Mouse (Mus musculus) urinary bladder, postnatal 10 days (tissue): ENCODE results near the gene H2al1h.
"Not testable (repeated sequence)": the region's sequence is repeated elsewhere in the genome, so short reads cannot be mapped to it uniquely, and the experiment has no call there.

Source experiments
- DNase-seq: peaks from one replicate; pipeline ENCODE4 v3.0.0; 2022; ENCODE audit warnings: low spot score

Gene H2al1h

DNA sequence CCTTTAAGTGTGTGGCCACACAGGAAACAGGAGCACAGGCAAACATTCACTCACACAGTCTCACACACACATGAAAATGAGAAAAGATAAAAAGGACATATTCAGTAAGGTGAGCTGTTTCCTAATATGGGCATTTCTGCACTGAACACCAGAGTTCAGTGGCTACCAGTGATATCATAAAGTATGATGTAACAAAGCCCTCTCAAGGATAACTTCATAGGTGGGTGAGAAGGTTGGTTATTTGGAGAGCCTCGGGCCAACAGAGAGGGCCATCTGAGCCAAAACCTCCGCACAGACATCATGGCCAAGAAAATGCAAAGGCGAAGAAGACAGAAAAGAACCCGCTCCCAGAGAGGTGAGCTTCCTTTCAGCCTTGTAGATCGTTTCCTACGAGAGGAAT, at the start of gene H2al1h:
H2al1h (plus strand) TSS at position 301 of the 400 bp plus-strand sequence.
- not testable (repeated sequence) for DNase-seq

DNA sequence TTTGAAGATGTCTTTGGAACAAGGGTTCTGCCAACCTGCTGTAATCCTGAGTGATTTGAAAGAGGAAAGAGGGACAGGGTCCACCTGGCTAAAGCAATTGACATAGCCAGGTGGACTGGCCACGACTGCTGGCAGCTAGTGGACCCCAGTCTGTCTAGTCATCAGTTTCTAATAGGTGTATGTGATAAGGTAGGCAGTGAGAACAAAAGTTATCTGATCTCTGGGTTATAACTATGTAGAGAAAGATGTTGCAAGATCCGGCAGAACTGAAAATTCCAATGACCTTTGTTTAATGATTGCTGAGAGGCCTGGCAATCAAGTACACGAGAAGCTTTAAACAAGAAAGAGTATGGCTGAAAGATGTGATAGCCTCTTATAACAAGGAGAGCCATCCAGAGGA, 48.1 kb upstream of the H2al1h start:
- no peak for DNase-seq

DNA sequence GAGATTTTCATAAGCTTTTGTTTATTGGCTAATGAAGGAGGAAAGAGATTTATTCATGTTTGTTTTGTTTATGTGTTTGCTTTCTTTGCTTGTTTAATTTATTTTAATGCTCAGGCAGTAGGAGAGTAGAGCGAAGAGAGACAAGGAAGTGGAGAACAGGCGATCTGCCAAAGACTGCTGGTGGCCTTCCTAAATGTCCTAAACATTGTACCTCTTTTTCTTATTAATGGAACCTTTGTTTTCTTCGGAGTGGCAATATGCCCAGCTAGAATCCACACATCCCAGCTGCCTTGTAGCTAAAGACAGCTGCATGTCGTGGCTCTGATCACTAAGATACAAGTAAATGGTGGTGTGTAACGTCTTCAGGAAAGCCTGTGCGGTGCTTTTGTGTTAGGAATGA, 44.2 kb upstream of the H2al1h start:
- no peak for DNase-seq

DNA sequence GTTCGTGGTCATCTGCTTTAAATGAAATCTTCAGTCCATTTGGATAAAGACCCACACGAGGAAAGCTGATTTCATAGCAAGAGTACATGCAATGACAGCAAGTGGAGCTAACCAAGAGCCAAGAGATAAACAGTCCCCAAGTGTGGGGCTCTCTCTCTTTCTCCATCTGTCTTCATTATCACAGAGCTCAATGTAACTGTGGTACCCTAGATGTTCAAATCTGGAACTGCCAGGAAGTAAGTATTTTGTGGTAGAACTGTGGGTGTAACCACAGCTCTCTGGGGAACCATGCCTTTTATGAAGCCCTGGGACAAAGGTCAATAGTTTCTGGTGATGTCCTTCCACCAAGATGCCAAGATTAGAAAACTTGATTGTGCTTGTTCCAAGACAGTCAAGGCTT, 40.6 kb upstream of the H2al1h start:
- DNase-seq, result no peak

DNA sequence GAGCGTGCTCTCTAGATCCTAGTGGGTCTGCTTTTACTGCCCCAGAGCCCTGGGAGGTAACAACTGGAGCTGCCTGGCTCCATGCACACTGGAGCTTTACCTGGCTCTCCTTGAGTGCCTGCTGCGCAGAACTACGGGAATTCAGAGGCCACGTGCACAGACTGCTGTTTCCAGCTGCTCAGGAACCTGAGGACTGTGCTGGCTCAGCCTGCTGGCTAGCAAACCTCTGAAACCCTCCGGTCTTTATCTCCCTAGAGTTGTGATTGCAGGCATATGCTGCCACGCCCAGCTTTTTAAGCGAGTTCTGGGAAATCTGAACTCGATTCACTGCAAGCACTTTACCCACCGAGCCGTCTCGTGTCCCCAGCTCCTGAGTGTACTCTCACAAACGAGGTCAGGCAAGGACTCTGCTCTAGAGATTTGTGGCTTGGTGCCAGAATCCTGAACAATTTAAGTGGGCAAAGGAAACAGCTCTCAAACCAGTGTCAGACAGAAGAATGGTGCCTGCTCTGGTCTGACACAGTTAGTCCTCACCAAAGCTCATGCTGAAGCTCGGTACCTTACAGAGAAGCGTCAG, 32.9 kb upstream of the H2al1h start:
- no peak for DNase-seq

DNA sequence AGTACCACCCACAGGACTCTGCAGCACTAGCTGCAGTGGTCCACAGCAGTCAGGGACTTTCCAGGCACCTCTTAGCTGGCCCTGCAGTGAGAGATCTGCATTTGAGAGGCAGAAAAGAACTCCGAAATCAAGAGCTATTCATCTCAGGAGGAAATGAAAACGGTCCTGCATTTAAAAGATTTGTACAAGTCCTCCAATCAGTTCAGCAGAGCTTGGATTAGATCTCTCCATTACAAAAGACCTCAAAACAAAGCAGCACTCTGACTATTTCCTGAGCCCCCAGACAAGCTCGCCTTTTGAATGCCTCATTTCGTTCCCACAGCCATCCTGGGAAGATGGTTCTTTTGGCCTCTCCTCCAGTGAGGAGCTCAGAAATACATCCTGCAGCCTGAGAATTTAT, 32.0 kb upstream of the H2al1h start:
- DNase-seq, result no peak

DNA sequence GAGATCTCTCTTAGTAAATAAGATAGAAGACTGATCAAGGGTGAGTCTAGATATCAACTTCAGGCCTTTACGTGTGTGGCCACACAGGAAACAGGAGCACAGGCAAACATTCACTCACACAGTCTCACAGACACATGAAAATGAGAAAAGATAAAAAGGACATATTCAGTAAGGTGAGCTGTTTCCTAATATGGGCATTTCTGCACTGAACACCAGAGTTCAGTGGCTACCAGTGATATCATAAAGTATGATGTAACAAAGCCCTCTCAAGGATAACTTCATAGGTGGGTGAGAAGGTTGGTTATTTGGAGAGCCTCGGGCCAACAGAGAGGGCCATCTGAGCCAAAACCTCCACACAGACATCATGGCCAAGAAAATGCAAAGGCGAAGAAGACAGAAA, 22.3 kb upstream of the H2al1h start, which contains the start of gene H2al1a:
H2al1a (plus strand) TSS at position 301 of the 400 bp plus-strand sequence.
- DNase-seq, result not testable (repeated sequence)

DNA sequence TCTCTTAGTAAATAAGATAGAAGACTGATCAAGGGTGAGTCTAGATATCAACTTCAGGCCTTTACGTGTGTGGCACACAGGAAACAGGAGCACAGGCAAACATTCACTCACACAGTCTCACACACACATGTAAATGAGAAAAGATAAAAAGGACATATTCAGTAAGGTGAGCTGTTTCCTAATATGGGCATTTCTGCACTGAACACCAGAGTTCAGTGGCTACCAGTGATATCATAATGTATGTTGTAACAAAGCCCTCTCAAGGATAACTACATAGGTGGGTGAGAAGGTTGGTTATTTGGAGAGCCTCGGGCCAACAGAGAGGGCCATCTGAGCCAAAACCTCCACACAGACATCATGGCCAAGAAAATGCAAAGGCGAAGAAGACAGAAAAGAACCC, 19.2 kb upstream of the H2al1h start, which contains the start of gene H2al1b:
H2al1b (plus strand) TSS at position 301 of the 400 bp plus-strand sequence.
- not testable (repeated sequence) for DNase-seq

DNA sequence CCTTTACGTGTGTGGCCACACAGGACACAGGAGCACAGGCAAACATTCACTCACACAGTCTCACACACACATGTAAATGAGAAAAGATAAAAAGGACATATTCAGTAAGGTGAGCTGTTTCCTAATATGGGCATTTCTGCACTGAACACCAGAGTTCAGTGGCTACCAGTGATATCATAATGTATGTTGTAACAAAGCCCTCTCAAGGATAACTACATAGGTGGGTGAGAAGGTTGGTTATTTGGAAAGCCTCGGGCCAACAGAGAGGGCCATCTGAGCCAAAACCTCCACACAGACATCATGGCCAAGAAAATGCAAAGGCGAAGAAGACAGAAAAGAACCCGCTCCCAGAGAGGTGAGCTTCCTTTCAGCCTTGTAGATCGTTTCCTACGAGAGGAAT, 15.9 kb upstream of the H2al1h start, which contains the start of gene H2al1c:
H2al1c (plus strand) TSS at position 301 of the 400 bp plus-strand sequence.
- not testable (repeated sequence) for DNase-seq

DNA sequence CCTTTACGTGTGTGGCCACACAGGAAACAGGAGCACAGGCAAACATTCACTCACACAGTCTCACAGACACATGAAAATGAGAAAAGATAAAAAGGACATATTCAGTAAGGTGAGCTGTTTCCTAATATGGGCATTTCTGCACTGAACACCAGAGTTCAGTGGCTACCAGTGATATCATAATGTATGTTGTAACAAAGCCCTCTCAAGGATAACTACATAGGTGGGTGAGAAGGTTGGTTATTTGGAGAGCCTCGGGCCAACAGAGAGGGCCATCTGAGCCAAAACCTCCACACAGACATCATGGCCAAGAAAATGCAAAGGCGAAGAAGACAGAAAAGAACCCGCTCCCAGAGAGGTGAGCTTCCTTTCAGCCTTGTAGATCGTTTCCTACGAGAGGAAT, 12.8 kb upstream of the H2al1h start, which contains the start of gene H2al1d:
H2al1d (plus strand) TSS at position 301 of the 400 bp plus-strand sequence.
- DNase-seq, result not testable (repeated sequence)

DNA sequence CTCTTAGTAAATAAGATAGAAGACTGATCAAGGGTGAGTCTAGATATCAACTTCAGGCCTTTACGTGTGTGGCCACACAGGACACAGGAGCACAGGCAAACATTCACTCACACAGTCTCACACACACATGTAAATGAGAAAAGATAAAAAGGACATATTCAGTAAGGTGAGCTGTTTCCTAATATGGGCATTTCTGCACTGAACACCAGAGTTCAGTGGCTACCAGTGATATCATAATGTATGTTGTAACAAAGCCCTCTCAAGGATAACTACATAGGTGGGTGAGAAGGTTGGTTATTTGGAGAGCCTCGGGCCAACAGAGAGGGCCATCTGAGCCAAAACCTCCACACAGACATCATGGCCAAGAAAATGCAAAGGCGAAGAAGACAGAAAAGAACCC, 9.7 kb upstream of the H2al1h start, which contains the start of gene H2al1e:
H2al1e (plus strand) TSS at position 301 of the 400 bp plus-strand sequence.
- not testable (repeated sequence) for DNase-seq

DNA sequence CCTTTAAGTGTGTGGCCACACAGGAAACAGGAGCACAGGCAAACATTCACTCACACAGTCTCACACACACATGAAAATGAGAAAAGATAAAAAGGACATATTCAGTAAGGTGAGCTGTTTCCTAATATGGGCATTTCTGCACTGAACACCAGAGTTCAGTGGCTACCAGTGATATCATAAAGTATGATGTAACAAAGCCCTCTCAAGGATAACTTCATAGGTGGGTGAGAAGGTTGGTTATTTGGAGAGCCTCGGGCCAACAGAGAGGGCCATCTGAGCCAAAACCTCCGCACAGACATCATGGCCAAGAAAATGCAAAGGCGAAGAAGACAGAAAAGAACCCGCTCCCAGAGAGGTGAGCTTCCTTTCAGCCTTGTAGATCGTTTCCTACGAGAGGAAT, 6.4 kb upstream of the H2al1h start, which contains the start of gene H2al1f:
H2al1f (plus strand) TSS at position 301 of the 400 bp plus-strand sequence.
- not testable (repeated sequence) for DNase-seq

DNA sequence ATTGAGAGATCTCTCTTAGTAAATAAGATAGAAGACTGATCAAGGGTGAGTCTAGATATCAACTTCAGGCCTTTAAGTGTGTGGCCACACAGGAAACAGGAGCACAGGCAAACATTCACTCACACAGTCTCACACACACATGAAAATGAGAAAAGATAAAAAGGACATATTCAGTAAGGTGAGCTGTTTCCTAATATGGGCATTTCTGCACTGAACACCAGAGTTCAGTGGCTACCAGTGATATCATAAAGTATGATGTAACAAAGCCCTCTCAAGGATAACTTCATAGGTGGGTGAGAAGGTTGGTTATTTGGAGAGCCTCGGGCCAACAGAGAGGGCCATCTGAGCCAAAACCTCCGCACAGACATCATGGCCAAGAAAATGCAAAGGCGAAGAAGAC, 3.3 kb upstream of the H2al1h start, which contains the start of gene H2al1g:
H2al1g (plus strand) TSS at position 301 of the 400 bp plus-strand sequence.
- not testable (repeated sequence) for DNase-seq

DNA sequence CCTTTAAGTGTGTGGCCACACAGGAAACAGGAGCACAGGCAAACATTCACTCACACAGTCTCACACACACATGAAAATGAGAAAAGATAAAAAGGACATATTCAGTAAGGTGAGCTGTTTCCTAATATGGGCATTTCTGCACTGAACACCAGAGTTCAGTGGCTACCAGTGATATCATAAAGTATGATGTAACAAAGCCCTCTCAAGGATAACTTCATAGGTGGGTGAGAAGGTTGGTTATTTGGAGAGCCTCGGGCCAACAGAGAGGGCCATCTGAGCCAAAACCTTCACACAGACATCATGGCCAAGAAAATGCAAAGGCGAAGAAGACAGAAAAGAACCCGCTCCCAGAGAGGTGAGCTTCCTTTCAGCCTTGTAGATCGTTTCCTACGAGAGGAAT, 3.1 kb downstream of the H2al1h start, which contains the start of gene H2al1i:
H2al1i (plus strand) TSS at position 301 of the 400 bp plus-strand sequence.
- DNase-seq, result not testable (repeated sequence)

DNA sequence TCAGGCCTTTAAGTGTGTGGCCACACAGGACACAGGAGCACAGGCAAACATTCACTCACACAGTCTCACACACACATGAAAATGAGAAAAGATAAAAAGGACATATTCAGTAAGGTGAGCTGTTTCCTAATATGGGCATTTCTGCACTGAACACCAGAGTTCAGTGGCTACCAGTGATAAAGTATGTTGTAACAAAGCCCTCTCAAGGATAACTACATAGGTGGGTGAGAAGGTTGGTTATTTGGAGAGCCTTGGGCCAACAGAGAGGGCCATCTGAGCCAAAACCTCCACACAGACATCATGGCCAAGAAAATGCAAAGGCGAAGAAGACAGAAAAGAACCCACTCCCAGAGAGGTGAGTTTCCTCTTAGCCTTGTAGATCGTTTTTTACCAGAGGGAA, 6.2 kb downstream of the H2al1h start, which contains the start of gene H2al1j:
H2al1j (plus strand) TSS at position 301 of the 400 bp plus-strand sequence.
- not testable (repeated sequence) for DNase-seq

DNA sequence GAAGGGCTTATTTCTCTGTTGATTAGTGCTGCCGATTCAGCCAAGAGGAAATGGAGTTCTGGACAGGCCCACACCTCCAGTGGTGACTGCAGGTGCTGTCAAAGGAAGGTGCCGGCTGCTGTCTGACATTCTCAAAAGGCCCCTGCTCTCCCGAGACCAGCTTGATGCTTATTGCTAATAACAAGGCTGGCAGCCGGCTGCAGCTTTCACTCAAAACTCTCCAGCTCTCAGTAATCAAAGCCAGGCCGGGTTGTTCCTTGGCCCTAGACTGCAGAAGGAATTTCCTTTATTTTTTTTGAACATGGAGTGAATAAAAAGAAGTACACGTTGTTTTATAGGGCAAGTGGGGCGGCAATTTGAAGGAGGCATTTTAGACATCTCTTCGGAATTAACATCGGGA, 24.5 kb downstream of the H2al1h start:
- no peak for DNase-seq

DNA sequence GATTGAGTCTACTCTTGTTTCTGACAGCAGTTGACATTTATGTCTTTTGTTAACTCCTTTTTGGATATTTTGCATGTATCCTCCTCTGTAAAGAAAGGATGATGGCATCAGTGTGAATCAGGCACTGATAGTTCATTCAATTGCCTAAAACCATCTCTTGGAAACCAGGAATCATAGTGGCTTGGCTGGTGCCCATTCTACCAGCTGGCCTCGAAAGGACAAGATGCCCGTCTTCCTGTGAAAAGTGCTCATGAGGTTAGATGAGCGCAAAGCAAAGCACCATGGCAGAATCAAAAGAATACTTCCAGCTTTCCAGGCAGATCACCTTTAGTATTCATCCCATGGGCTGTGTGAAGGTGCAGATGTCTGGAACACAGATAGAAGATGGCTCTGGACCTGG, 25.5 kb downstream of the H2al1h start:
- DNase-seq, result no peak

DNA sequence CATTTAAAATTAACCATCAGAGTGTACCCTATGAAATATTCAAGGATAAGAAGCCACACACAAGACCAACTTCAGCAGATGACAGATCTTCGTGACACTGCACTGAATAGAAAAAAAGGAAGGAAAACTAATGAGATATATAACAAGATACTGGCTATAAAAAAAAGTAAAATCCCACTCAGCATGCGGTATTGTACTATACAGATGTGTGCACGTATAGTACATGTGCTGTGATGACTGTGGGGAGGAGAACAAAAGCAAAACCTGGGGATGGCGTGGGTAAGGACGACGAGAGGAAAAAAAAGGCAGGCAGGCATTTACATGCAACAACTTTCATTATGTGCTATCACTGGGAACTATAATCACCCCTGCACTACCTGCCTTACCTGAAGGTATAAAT, 39.5 kb downstream of the H2al1h start:
- DNase-seq, result no peak

DNA sequence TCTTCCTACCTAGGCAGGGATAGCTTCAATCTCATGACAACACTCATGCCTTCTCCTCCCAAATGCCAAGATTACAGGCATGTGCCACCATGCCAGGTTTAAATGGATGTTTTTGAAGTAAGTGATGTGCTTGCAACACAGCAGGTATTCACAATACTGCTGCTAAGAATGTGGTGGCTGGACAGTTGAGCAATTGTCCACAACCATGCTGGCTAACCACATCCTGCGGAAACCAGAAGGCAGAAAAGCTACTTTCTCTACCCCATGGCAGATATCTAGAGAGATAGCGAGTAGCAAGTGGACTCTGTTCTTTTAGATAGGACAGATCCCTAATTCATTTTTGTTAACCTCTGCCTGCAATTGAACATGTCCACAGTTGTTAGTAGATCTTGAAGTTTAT, 40.0 kb downstream of the H2al1h start:
- no peak for DNase-seq

DNA sequence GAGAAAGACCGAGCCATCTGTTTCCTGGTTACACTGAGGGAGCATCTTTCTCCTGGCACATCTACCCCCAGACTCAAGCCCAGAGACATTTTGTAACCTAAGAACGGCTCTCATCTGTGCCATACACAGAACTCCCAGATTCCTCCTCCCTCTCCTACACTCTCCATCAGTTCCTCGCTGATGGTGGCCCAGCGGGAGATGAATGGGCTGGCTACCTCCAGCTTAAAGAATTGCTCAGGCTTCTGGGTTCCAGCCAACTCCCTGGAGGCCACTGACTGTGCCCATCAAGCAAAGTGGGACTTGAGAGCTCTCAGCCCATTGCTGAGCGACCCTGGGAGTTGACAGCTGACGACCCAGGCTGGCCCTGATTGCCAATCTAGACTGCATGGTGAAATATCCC, 42.6 kb downstream of the H2al1h start:
- DNase-seq, result no peak

DNA sequence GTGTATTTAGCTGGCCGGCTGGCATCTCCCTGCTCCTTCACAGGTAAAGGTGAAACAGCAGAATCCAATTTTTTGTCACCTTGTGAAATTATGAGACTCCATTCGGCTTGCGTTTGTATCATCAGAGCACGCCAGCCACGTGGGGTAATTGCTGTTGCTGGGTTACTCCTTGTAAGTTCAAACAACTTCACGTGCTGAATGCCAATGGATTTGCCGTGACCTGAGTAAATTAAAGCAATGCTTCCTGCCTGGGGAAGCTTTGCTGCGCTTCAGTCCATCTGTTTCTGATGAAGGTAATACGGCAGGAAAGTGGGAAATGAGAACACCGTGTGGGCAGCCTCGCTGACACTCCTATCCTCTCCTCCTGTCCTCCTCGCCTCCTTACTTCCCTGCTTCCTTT, 43.9 kb downstream of the H2al1h start:
- no peak for DNase-seq
